ENCODE assay signal across 28 mouse cellular contexts in the genomic region with DNA sequence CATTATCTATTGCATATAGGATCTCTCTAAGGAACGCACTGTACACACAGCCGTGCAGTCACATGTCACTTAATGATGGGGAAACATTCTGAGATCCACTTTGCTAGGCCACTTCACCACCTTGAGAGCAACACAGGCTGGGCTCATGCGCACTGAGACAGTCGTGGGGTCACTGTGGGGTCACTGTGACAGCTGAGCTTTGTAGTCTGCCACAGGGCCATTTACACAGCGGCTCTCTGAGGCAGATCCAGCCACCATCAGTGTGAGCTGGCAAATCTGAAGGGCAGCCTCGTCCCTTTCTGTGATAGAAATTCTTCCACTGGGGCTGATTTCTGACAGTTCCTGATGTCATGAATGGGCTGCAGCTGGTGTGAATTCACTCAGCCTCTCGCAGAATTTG. TPM values are rescaled to one million over a fixed set of nuclear protein-coding genes. Genes with fewer than 3 reads are reported as not detected.
DNase-seq lines count a peak whose midpoint lies in the region; ATAC-seq and TF ChIP-seq lines count a peak whose summit lies in the region.
"Had no signal": no experiment of that assay in that cellular context is flagged by ENCODE, and none has a peak within 500 bp of the region (broad histone marks: within the 10 kb centered on the region; RNA-seq: fewer than 3 reads in every experiment).

No protein-coding gene starts in this region.

- peak overlapping the region; percentile 55 for H3K27ac ChIP-seq in hindbrain, embryonic 13.5 days
- no peak overlapping the region for H3K27ac ChIP-seq in hindbrain, postnatal 0 days
- H3K27ac ChIP-seq in neural tube, embryonic 11.5 days (ENCODE audit: low read depth, low read length) = peak overlapping the region; percentile 27; the same call in 1 of the 2 replicates
- H3K27ac ChIP-seq: forebrain, embryonic 13.5 days; gastrocnemius, adult 2 months; heart, embryonic 15.5 days; limb, embryonic 15.5 days; liver, embryonic 14.5 days; macrophage; midbrain, embryonic 10.5 days had no signal

- no peaks in the 10 kb centered on the region for H3K36me3 ChIP-seq in hindbrain, embryonic 13.5 days
- H3K36me3 ChIP-seq in hindbrain, postnatal 0 days (ENCODE audit: insufficient read depth, low read length) = no peaks in the 10 kb centered on the region
- H3K36me3 ChIP-seq in neural tube, embryonic 11.5 days (ENCODE audit: control insufficient read depth, insufficient read depth, low read length) = no peaks in the 10 kb centered on the region
- H3K36me3 ChIP-seq: heart, embryonic 15.5 days; limb, embryonic 15.5 days; midbrain, embryonic 10.5 days had no signal

- ATAC-seq in hindbrain, embryonic 13.5 days (ENCODE audit: low FRiP score) = peak; percentile 21; the same call in 1 of the 2 replicates
- ATAC-seq in hindbrain, postnatal 0 days = no peak
- ATAC-seq in neural tube, embryonic 11.5 days (ENCODE audit: insufficient read depth, low FRiP score, low TSS enrichment) = no peak
- ATAC-seq: forebrain, embryonic 13.5 days; inflammation-experienced regulatory T-cells, adult 6 months; Patski had no signal

- no peaks in the 10 kb centered on the region for H3K27me3 ChIP-seq in hindbrain, embryonic 13.5 days
- no peaks in the 10 kb centered on the region for H3K27me3 ChIP-seq in hindbrain, postnatal 0 days (ENCODE audit: insufficient read depth, low read length)
- no peaks in the 10 kb centered on the region for H3K27me3 ChIP-seq in neural tube, embryonic 11.5 days (ENCODE audit: control insufficient read depth, insufficient read depth, low read length)
- H3K27me3 ChIP-seq: heart, embryonic 15.5 days; limb, embryonic 15.5 days had no signal

- peaks cover 9% of the 10 kb centered on the region for H3K4me1 ChIP-seq in hindbrain, embryonic 13.5 days (replicated peaks)
- H3K4me1 ChIP-seq in hindbrain, postnatal 0 days (ENCODE audit: insufficient read depth, low read length) = no peaks in the 10 kb centered on the region
- H3K4me1 ChIP-seq in neural tube, embryonic 11.5 days (ENCODE audit: control insufficient read depth, insufficient read depth, low read length) = 0 out of 2 replicates have a peak, but pooled peaks cover 10% of the 10 kb centered on the region
- H3K4me1 ChIP-seq: forebrain, embryonic 13.5 days; heart, embryonic 15.5 days; limb, embryonic 15.5 days had no signal

- DNase-seq in hindbrain, postnatal 0 days (ENCODE audit: low spot score) = no peak
- peak; percentile 51 for DNase-seq in embryo, embryonic 10.5 days (ENCODE audit: low spot score)
- DNase-seq in lung, postnatal 10 days = peak; percentile 38
- peak; percentile 58 for DNase-seq in neural tube, embryonic 11.5 days (ENCODE audit: low spot score)
- DNase-seq in left cerebral cortex, adult 9 months (ENCODE audit: low spot score in 2 of 2) = no peak
- no peak for DNase-seq in Muller cell, postnatal 12 days (ENCODE audit: inconsistent ontology term)
- DNase-seq: adrenal gland, postnatal 36 days; cerebellum, adult 9-10 months; gastrocnemius, adult 2 months; heart, postnatal 4 days; kidney, adult 18-20 months; kidney, postnatal 4 days; left cerebral cortex, postnatal 4 days; right cerebral cortex, postnatal 14 days; spleen, adult 18-20 months had no signal

- no peak overlapping the region for H3K4me2 ChIP-seq in hindbrain, embryonic 13.5 days
- no peak overlapping the region for H3K4me2 ChIP-seq in hindbrain, postnatal 0 days (ENCODE audit: low read depth, low read length)
- no peak overlapping the region for H3K4me2 ChIP-seq in neural tube, embryonic 11.5 days (ENCODE audit: low read depth)
- H3K4me2 ChIP-seq: forebrain, embryonic 13.5 days; heart, embryonic 15.5 days; limb, embryonic 15.5 days had no signal

- H3K9ac ChIP-seq in hindbrain, embryonic 13.5 days = no peak overlapping the region
- H3K9ac ChIP-seq in hindbrain, postnatal 0 days (replicated peaks; ENCODE audit: low read length) = no peak overlapping the region
- no peak overlapping the region for H3K9ac ChIP-seq in neural tube, embryonic 11.5 days (ENCODE audit: low read length)
- H3K9ac ChIP-seq: forebrain, embryonic 13.5 days; heart, embryonic 15.5 days; limb, embryonic 15.5 days; liver, embryonic 14.5 days had no signal

- no peaks in the 10 kb centered on the region for H3K9me3 ChIP-seq in hindbrain, embryonic 13.5 days
- H3K9me3 ChIP-seq in hindbrain, postnatal 0 days (ENCODE audit: low read length) = no peaks in the 10 kb centered on the region
- H3K9me3 ChIP-seq in neural tube, embryonic 11.5 days (ENCODE audit: control insufficient read depth, low read length) = no peaks in the 10 kb centered on the region
- H3K9me3 ChIP-seq: forebrain, embryonic 13.5 days; heart, embryonic 15.5 days; limb, embryonic 15.5 days; midbrain, embryonic 10.5 days had no signal

- 46% methylated on average over 7 of the region's 7 CpGs for WGBS in hindbrain, embryonic 13.5 days
- 54% methylated on average over 7 of the region's 7 CpGs for WGBS in hindbrain, postnatal 0 days
- WGBS in neural tube, embryonic 11.5 days = 49% methylated on average over 7 of the region's 7 CpGs

- no peak overlapping the region for H3K4me3 ChIP-seq in hindbrain, embryonic 13.5 days
- H3K4me3 ChIP-seq in hindbrain, postnatal 0 days (ENCODE audit: low read length) = no peak overlapping the region
- H3K4me3 ChIP-seq in neural tube, embryonic 11.5 days (ENCODE audit: low read depth, low read length) = no peak overlapping the region
- H3K4me3 ChIP-seq: forebrain, embryonic 13.5 days; gastrocnemius, adult 2 months; heart, embryonic 15.5 days; limb, embryonic 15.5 days; midbrain, embryonic 10.5 days had no signal

- TF ChIP-seq CTCF in hindbrain, postnatal 0 days (IDR thresholded peaks at IDR 0.05; ENCODE audit: low read depth) = no peak

RNA-seq across cellular contexts. Expression of gene Pax7, which starts 59.4 kb away (rescaled TPM):
- polyA plus RNA-seq in hindbrain, embryonic 13.5 days (2015; fragmentation: Nextera tagmentation; extraction: Ambion mirVana) = 0.84 and 1.6 TPM in 2 replicates
- 2.6 and 3.6 TPM in 2 replicates for total RNA-seq in hindbrain, postnatal 0 days (2014; rRNA removed)
- 0.30 and 0.41 TPM in 2 replicates for polyA plus RNA-seq in hindbrain, postnatal 0 days (2015; fragmentation: Nextera tagmentation; extraction: Ambion mirVana)
- polyA plus RNA-seq in neural tube, embryonic 11.5 days (2014; fragmentation: Nextera tagmentation; extraction: Ambion mirVana) = 3.4 and 3.8 TPM in 2 replicates
- total RNA-seq: adrenal gland, adult 18-20 months; adrenal gland, postnatal 36 days; heart, postnatal 4 days; left cerebral cortex, adult 18-20 months had no signal
- polyA plus RNA-seq: cortical plate, adult 2 months; heart, embryonic 15.5 days; inflammation-experienced regulatory T-cells, adult 6 months; kidney, embryonic 16.5 days; liver, embryonic 14.5 days; macrophage; Patski had no signal

Comparison
In these comparisons a context has a peak if more than half of its experiments do, and no peak if none do; other contexts are left out.
1. DNase-seq: peak in embryo, embryonic 10.5 days (single experiment), lung, postnatal 10 days (single experiment) and neural tube, embryonic 11.5 days (single experiment); none in hindbrain, postnatal 0 days (single experiment), left cerebral cortex, adult 9 months (0 of 2) and Muller cell, postnatal 12 days (single experiment).